Mouse (Mus musculus) adrenal gland, adult (tissue): ENCODE data around the gene Cfap299.
"Not testable (repeated sequence)": the region's sequence is repeated elsewhere in the genome, so short reads cannot be mapped to it uniquely, and the experiment has no call there.

ENCODE experiments used
- DNase-seq, 2 experiments: peaks; one replicate each; pipeline ENCODE4 v3.0.0; 2022 to 2023; ENCODE audit warnings: low spot score in 1 of 2; ENCODE audit not compliant: inconsistent age in 2 of 2

The Cfap299 gene

GRCm38 (mm10) chr5:98522270-98522977 lies 193.3 kb downstream of the Cfap299 start:
- no peak for DNase-seq

- DNase-seq = no peak
These were observed 193.9 kb downstream of the Cfap299 start for GRCm38 (mm10) chr5:98523050-98523449.

GRCm38 (mm10) chr5:98523783-98524182 lies 194.7 kb downstream of the Cfap299 start:
- DNase-seq = no peak

- DNase-seq = no peak
These were observed 212.2 kb downstream of the Cfap299 start for GRCm38 (mm10) chr5:98541333-98541732.

GRCm38 (mm10) chr5:98550285-98550684 lies 221.2 kb downstream of the Cfap299 start:
- no peak for DNase-seq

- DNase-seq = no peak
These were observed 221.8 kb downstream of the Cfap299 start for GRCm38 (mm10) chr5:98550873-98551272.

- no peak for DNase-seq
These were observed 223.3 kb downstream of the Cfap299 start, which contains the start of gene Gm11111 for GRCm38 (mm10) chr5:98552395-98552794. Gm11111 (plus strand) TSS chr5:98552695.

GRCm38 (mm10) chr5:98552811-98553601 lies 223.9 kb downstream of the Cfap299 start:
- no peak for DNase-seq

- DNase-seq = no peak
These were observed 232.2 kb downstream of the Cfap299 start for GRCm38 (mm10) chr5:98561301-98561700.

- DNase-seq = no peak
These were observed 233.7 kb downstream of the Cfap299 start for GRCm38 (mm10) chr5:98562806-98563205.

- no peak for DNase-seq
These were observed 234.7 kb downstream of the Cfap299 start for GRCm38 (mm10) chr5:98563801-98564200.

- no peak for DNase-seq
These were observed 237.5 kb downstream of the Cfap299 start for GRCm38 (mm10) chr5:98566461-98567193.

- no peak for DNase-seq
These were observed 239.4 kb downstream of the Cfap299 start for GRCm38 (mm10) chr5:98568481-98568880.

GRCm38 (mm10) chr5:98569029-98569513 lies 240.0 kb downstream of the Cfap299 start:
- no peak for DNase-seq

GRCm38 (mm10) chr5:98572392-98572791 lies 243.3 kb downstream of the Cfap299 start:
- no peak for DNase-seq

GRCm38 (mm10) chr5:98574711-98575470 lies 245.8 kb downstream of the Cfap299 start:
- DNase-seq = no peak

- DNase-seq = no peak
These were observed 246.3 kb downstream of the Cfap299 start for GRCm38 (mm10) chr5:98575471-98575834.

- not testable (repeated sequence) for DNase-seq
These were observed 247.4 kb downstream of the Cfap299 start for GRCm38 (mm10) chr5:98576538-98576937.

- DNase-seq = no peak
These were observed 249.3 kb downstream of the Cfap299 start for GRCm38 (mm10) chr5:98578398-98578797.

- DNase-seq = no peak
These were observed 251.7 kb downstream of the Cfap299 start for GRCm38 (mm10) chr5:98580811-98581210.

GRCm38 (mm10) chr5:98582051-98582450 lies 252.9 kb downstream of the Cfap299 start:
- DNase-seq = no peak
